Mouse (Mus musculus): ENCODE results near the gene Ist1.

DNA sequence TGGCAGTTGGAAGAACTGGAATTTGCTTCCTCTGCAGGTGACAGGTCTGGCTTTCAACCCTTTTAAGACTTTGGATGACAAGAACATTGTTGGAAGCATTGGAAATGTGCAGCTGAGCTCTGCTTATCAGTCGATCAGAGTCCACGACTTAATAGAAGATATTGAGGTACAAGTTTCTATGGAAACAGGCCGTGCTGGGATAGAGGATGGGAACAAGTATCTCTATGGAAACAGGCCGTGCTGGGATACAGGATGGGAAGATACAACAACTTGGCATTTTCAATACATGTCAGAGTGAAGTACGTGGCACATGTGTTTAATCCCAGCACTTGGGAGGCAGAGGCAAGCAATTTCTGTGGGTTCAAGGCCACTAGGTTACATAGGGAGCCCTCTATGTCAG lies 60.6 kb downstream of the Ist1 start:
- TF ChIP-seq CTCF (IDR thresholded peaks at IDR 0.05; ENCODE audit: borderline replicate concordance, extremely low read depth, insufficient read depth, insufficient read length) = no peak
- no peak for TF ChIP-seq POLR2A (IDR thresholded peaks at IDR 0.05; ENCODE audit: borderline replicate concordance, extremely low read depth, insufficient read depth, insufficient read length, poor library complexity, severe bottlenecking)
